Mouse (Mus musculus) lung, adult 2 months (tissue): ENCODE results near the gene Sgtb. TPM values are rescaled to one million over a fixed set of nuclear protein-coding genes. Genes with fewer than 3 reads are reported as not detected.

Experiments
- DNase-seq: peaks from one replicate; pipeline ENCODE4 v3.0.0; 2022
- H3K4me1 ChIP-seq: fragments of 200-500 bp; 2 replicates; pipeline ENCODE4 v1.6.1; 2011; ENCODE audit warnings: low read length; ENCODE audit not compliant: control insufficient read depth, insufficient read depth
- H3K4me3 ChIP-seq: fragments of 200-500 bp; replicated peaks from 2 replicates; pipeline ENCODE3; 2011; ENCODE audit warnings: low read depth, mild to moderate bottlenecking, control low read depth, low read length; ENCODE audit errors: extremely low read depth
- CTCF ChIP-seq: fragments of 200-500 bp; IDR thresholded peaks from 2 replicates; pipeline ENCODE4 v1.5.1; 2011; ENCODE audit warnings: mild to moderate bottlenecking, low read length, control low read depth; ENCODE audit not compliant: insufficient read depth
- POLR2A ChIP-seq: fragments of 200-500 bp; IDR thresholded peaks from 2 replicates; pipeline ENCODE4 v1.6.1; 2011; ENCODE audit warnings: low read depth, mild to moderate bottlenecking, control low read depth, low read length, borderline replicate concordance; ENCODE audit errors: extremely low read depth
- WGBS: fragments of 180-500 bp; shearing (Covaris S2); methylation state at CpG from one replicate; pipeline ENCODE4 v1.1.7; 2018; 5-methylcytosine and 5-hydroxymethylcytosine counted together
- polyA plus RNA-seq: library from polyadenylated mRNA; depleted of rRNA; stranded (reverse); fragments of >200 nt; gene quantifications from 2 replicates; pipeline ENCODE4 v1.2.3, GENCODE M21; 2012

The Sgtb gene
- polyA plus RNA-seq, 1 experiment = 2.5 TPM

- DNase-seq = no peak
- Histone ChIP-seq H3K4me1 (no peaks in the 10 kb centered on the region; the same call in 1 of the 2 replicates), H3K4me3 (no peak overlapping the region)
- WGBS = 91% methylated on average over 20 of the region's 20 CpGs
- TF ChIP-seq POLR2A (no peak), CTCF (no peak)
Measured at GRCm38 (mm10) chr13:104123662-104124381, 14.3 kb downstream of the Sgtb start.

GRCm38 (mm10) chr13:104132561-104132960 lies 23.0 kb downstream of the Sgtb start:
- WGBS = 84% methylated on average over 2 of the region's 2 CpGs
- TF ChIP-seq CTCF = no peak
- no peak for TF ChIP-seq POLR2A
- no peaks in the 10 kb centered on the region for H3K4me1 ChIP-seq

GRCm38 (mm10) chr13:104134510-104135085 lies 25.1 kb downstream of the Sgtb start:
- Histone ChIP-seq H3K4me3 (no peak overlapping the region), H3K4me1 (no peaks in the 10 kb centered on the region)
- TF ChIP-seq POLR2A (no peak), CTCF (no peak)
- no peak for DNase-seq
- WGBS = 89% methylated on average over 4 of the region's 4 CpGs

More at GRCm38 (mm10) chr13:104132561-104132960, 23.0 kb downstream of the Sgtb start:
- no peak for DNase-seq
- no peak overlapping the region for H3K4me3 ChIP-seq

- H3K4me1 ChIP-seq = no peaks in the 10 kb centered on the region
- peak overlapping the region; percentile 50 for H3K4me3 ChIP-seq
- DNase-seq = peak; percentile 76
- peak; percentile 33; the same call in 1 of the 2 replicates for TF ChIP-seq POLR2A
- peak; percentile 84 for TF ChIP-seq CTCF
- WGBS = 31% methylated on average over 13 of the region's 13 CpGs
Measured at GRCm38 (mm10) chr13:104139369-104140209, 30.0 kb downstream of the Sgtb start.

GRCm38 (mm10) chr13:104144871-104145270 lies 35.3 kb downstream of the Sgtb start:
- TF ChIP-seq CTCF (no peak), POLR2A (no peak)
- Histone ChIP-seq H3K4me1 (no peaks in the 10 kb centered on the region), H3K4me3 (no peak overlapping the region)
- DNase-seq = no peak
- WGBS = 74% methylated on average over 9 of the region's 9 CpGs

- no peak overlapping the region for H3K4me3 ChIP-seq
- 86% methylated on average over 3 of the region's 3 CpGs for WGBS
- no peak for DNase-seq
- TF ChIP-seq POLR2A (no peak), CTCF (no peak)
- no peaks in the 10 kb centered on the region for H3K4me1 ChIP-seq
Measured at GRCm38 (mm10) chr13:104145646-104146045, 36.1 kb downstream of the Sgtb start.

- no peaks in the 10 kb centered on the region for H3K4me1 ChIP-seq
- DNase-seq = no peak
- H3K4me3 ChIP-seq = no peak overlapping the region
- no peak for TF ChIP-seq CTCF
- TF ChIP-seq POLR2A = no peak
- 91% methylated on average over 5 of the region's 5 CpGs for WGBS
Measured at GRCm38 (mm10) chr13:104154180-104154579, 44.6 kb downstream of the Sgtb start.

GRCm38 (mm10) chr13:104155106-104155505 lies 45.6 kb downstream of the Sgtb start:
- no peaks in the 10 kb centered on the region for H3K4me1 ChIP-seq
- TF ChIP-seq POLR2A = no peak
- no peak for TF ChIP-seq CTCF
- no peak overlapping the region for H3K4me3 ChIP-seq
- WGBS = 84% methylated on average over 7 of the region's 7 CpGs
- no peak for DNase-seq

- TF ChIP-seq POLR2A = no peak
- no peak for TF ChIP-seq CTCF
- no peaks in the 10 kb centered on the region for H3K4me1 ChIP-seq
- 67% methylated on average over 1 of the region's 1 CpGs for WGBS
- no peak overlapping the region for H3K4me3 ChIP-seq
- DNase-seq = no peak
Measured at GRCm38 (mm10) chr13:104155686-104156085, 46.1 kb downstream of the Sgtb start.

GRCm38 (mm10) chr13:104171711-104172110 lies 62.2 kb downstream of the Sgtb start:
- no peak for TF ChIP-seq POLR2A
- no peak for TF ChIP-seq CTCF
- Histone ChIP-seq H3K4me1 (no peaks in the 10 kb centered on the region), H3K4me3 (no peak overlapping the region)
- 63% methylated on average over 5 of the region's 5 CpGs for WGBS
- no peak for DNase-seq
